Comparison of ENCODE assay signal across 8 mouse cellular contexts in the genomic region with DNA sequence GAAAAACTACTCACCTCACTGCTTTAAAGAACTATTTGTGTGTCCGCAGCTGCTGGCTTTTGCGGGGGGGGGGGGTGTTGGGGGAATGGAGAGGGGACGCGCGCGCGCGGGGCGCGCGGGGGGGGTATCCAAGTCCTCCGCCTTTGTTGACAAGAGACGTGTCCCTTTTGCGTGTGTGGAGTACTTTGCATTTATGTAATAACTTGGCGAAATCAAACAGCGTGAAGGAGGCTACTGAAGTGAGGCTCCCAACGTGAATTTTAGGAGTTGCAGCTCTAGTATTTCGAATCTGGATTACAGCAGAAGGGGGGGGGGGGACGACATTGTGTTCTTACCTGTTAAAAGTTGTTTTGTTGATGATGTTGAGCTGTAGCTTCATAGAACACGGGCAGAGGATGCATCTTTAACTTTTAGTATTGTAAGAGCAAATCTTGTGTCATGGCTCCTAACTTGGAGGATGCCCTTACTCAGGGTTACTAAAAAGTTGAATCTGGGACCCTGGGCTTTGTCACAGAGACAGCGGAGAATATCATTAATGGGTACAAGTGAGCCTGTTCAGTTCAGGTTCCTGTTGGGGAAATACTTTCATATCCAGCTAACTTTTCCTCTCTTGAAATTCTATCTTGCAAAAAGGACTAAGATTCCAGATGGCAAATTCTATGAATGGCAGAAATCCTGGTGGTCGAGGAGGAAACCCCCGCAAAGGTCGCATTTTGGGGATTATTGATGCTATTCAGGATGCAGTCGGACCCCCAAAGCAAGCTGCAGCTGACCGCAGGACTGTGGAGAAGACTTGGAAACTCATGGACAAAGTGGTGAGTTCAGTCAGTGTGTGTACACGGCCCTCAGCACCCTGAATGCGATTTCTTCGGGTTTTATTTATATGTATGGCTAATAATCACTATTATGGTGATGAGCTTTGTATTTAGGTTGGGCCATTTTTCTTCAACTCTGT. TPM values are rescaled to one million over a fixed set of nuclear protein-coding genes. Genes with fewer than 3 reads are reported as not detected.
DNase-seq lines count a peak whose midpoint lies in the region; ATAC-seq and TF ChIP-seq lines count a peak whose summit lies in the region.

No protein-coding gene starts in this region.

- no peaks in the 10 kb centered on the region for H3K9me3 ChIP-seq in CH12.LX (replicated peaks; ENCODE audit: low read length)
- no peaks in the 10 kb centered on the region for H3K9me3 ChIP-seq in limb, embryonic 14.5 days (ENCODE audit: control insufficient read depth, low read length)

- H3K79me2 ChIP-seq in heart, adult 2 months (replicated peaks; ENCODE audit: control insufficient read depth, insufficient read depth, low read length), result peaks cover 1% of the 10 kb centered on the region
- no peaks in the 10 kb centered on the region for H3K79me2 ChIP-seq in CH12.LX (replicated peaks; ENCODE audit: control insufficient read depth, extremely low read depth, insufficient read depth, poor library complexity, severe bottlenecking)

- intact Hi-C loops in heart, adult 2 months (cut with DNase I), result loop anchor here (5.0 kb wide), 3 partner anchors 45 to 150 kb away; no protein-coding TSS in a partner anchor

- DNase-seq in heart, adult 2 months, result no peak
- no peak for DNase-seq in heart, adult 8-10 months (ENCODE audit: low spot score)
- DNase-seq in CH12.LX (ENCODE audit: extremely low read depth), result no peak
- no peak for DNase-seq in limb, embryonic 14.5 days (ENCODE audit: low spot score)
- DNase-seq in splenic B cell, adult 2 months (ENCODE audit: low read depth, low spot score), result peak; percentile 50
- no peak for DNase-seq in B cell, adult 2 months
- DNase-seq in adrenal gland, postnatal 36 days, result no peak

- H3K36me3 ChIP-seq in heart, adult 2 months (ENCODE audit: control insufficient read depth, insufficient read depth, low read length), result peaks cover 46% of the 10 kb centered on the region
- H3K36me3 ChIP-seq in CH12.LX (replicated peaks in 1 of 2; ENCODE audit: control insufficient read depth in 1 of 2, insufficient read depth in 1 of 2, low read length in 1 of 2), result peaks cover 0 to 11% of the 10 kb centered on the region in 2 experiments
- H3K36me3 ChIP-seq in limb, embryonic 14.5 days (ENCODE audit: control insufficient read depth, insufficient read depth, low read length), result peaks cover 7% of the 10 kb centered on the region
- peaks cover 7% of the 10 kb centered on the region for H3K36me3 ChIP-seq in splenic B cell, adult 2 months (ENCODE audit: control insufficient read depth, insufficient read depth, low read length, poor library complexity, severe bottlenecking)

- TF ChIP-seq POLR2A in heart, adult 2 months (IDR thresholded peaks at IDR 0.05; ENCODE audit: insufficient read depth, low read depth, low read length), result no peak
- no peak for TF ChIP-seq POLR2A in CH12.LX (IDR thresholded peaks at IDR 0.05; ENCODE audit: low read depth, low read length)
- TF ChIP-seq POLR2A in embryonic fibroblast, embryonic 13.5 days (IDR thresholded peaks at IDR 0.05; ENCODE audit: low read depth, low read length), result no peak; the same call in 1 of the 2 replicates
- no peak for TF ChIP-seq POLR2A in limb, embryonic 14.5 days (IDR thresholded peaks at IDR 0.05; ENCODE audit: borderline replicate concordance, extremely low read depth, insufficient read depth, insufficient read length)

- in situ Hi-C loops in CH12.LX (cut with MboI; ENCODE audit: low pct_ligation_motif_present, low pct_unique_long_range_greater_than_20kb, low sequenced_read_pairs), result no loop called here

- 21% methylated on average over 29 of the region's 29 CpGs for WGBS in heart, adult 2 months
- WGBS in limb, embryonic 14.5 days, result 13% methylated on average over 29 of the region's 29 CpGs

- H3K9ac ChIP-seq in heart, adult 2 months (ENCODE audit: low read depth, low read length), result peak overlapping the region; percentile 90
- H3K9ac ChIP-seq in CH12.LX (ENCODE audit: insufficient read depth, low read depth), result peak overlapping the region; percentile 61
- peak overlapping the region; percentile 94 for H3K9ac ChIP-seq in limb, embryonic 14.5 days (ENCODE audit: low read depth, low read length, severe bottlenecking)

- dilution Hi-C loops in CH12.LX (cut with MboI; ENCODE audit: extremely low pct_ligation_motif_present, extremely low pct_unique_long_range_greater_than_20kb, low sequenced_read_pairs), result no loop called here

- peak overlapping the region; percentile 99 for H3K27ac ChIP-seq in heart, adult 2 months
- no peak overlapping the region for H3K27ac ChIP-seq in CH12.LX (ENCODE audit: insufficient read depth, low read depth)
- H3K27ac ChIP-seq in embryonic fibroblast, embryonic 13.5 days (ENCODE audit: insufficient read depth, low read length), result 0 out of 2 replicates have a peak overlapping the region, but pooled peaks have one; percentile 41
- H3K27ac ChIP-seq in limb, embryonic 14.5 days (replicated peaks; ENCODE audit: low read depth, low read length), result peak overlapping the region; percentile 95

- TF ChIP-seq EP300 in heart, adult 2 months (IDR thresholded peaks at IDR 0.05; ENCODE audit: insufficient read depth, low read depth, low read length), result no peak
- no peak for TF ChIP-seq EP300 in CH12.LX (IDR thresholded peaks at IDR 0.05; ENCODE audit: low read length)

- no peak for TF ChIP-seq CTCF in heart, adult 2 months (IDR thresholded peaks at IDR 0.05)
- TF ChIP-seq CTCF in CH12.LX (conservative IDR thresholded peaks at IDR 0.05 in 1 of 2, IDR thresholded peaks at IDR 0.05 in 1 of 2; ENCODE audit: low read depth in 2 of 2, low read length in 2 of 2), result no peak
- no peak for TF ChIP-seq CTCF in embryonic fibroblast, embryonic 13.5 days (IDR thresholded peaks at IDR 0.05; ENCODE audit: borderline replicate concordance, insufficient read depth, low read length)

- H3K27me3 ChIP-seq in heart, adult 2 months (ENCODE audit: control insufficient read depth, insufficient read depth, low read length), result no peaks in the 10 kb centered on the region
- H3K27me3 ChIP-seq in CH12.LX (replicated peaks), result no peaks in the 10 kb centered on the region
- no peaks in the 10 kb centered on the region for H3K27me3 ChIP-seq in limb, embryonic 14.5 days (ENCODE audit: control insufficient read depth, insufficient read depth, low read length)
- no peaks in the 10 kb centered on the region for H3K27me3 ChIP-seq in splenic B cell, adult 2 months (ENCODE audit: control insufficient read depth, insufficient read depth, low read length, poor library complexity, severe bottlenecking)

- no peak for ATAC-seq in limb, embryonic 14.5 days (ENCODE audit: low FRiP score, low read depth)

- no peak for TF ChIP-seq RAD21 in CH12.LX (IDR thresholded peaks at IDR 0.05; ENCODE audit: low read depth, low read length)

- peaks cover 8% of the 10 kb centered on the region for H3K4me1 ChIP-seq in heart, adult 2 months (ENCODE audit: control insufficient read depth, insufficient read depth, low read length)
- peaks cover 8 to 64% of the 10 kb centered on the region in 2 experiments for H3K4me1 ChIP-seq in CH12.LX (ENCODE audit: control insufficient read depth in 1 of 2, insufficient read depth in 2 of 2)
- peaks cover 4% of the 10 kb centered on the region for H3K4me1 ChIP-seq in embryonic fibroblast, embryonic 13.5 days (ENCODE audit: control insufficient read depth, insufficient read depth, low read length)
- peaks cover 30% of the 10 kb centered on the region for H3K4me1 ChIP-seq in limb, embryonic 14.5 days (ENCODE audit: control insufficient read depth, insufficient read depth, low read length)

- peak overlapping the region; percentile 100 for H3K4me3 ChIP-seq in heart, adult 2 months
- H3K4me3 ChIP-seq in CH12.LX (replicated peaks in 1 of 3; ENCODE audit: low read depth in 2 of 3, low read length in 2 of 3, poor library complexity in 1 of 3), result peak overlapping the region; percentile 81 to 94 (median 87)
- H3K4me3 ChIP-seq in embryonic fibroblast, embryonic 13.5 days (ENCODE audit: insufficient read depth, low read length), result peak overlapping the region; percentile 81
- H3K4me3 ChIP-seq in limb, embryonic 14.5 days (replicated peaks; ENCODE audit: low read length), result peak overlapping the region; percentile 89

- peak overlapping the region; percentile 75 for H3K4me2 ChIP-seq in CH12.LX (ENCODE audit: insufficient read depth, low read depth, poor library complexity, severe bottlenecking)
- peak overlapping the region; percentile 61 for H3K4me2 ChIP-seq in limb, embryonic 14.5 days (replicated peaks; ENCODE audit: low read depth, low read length, severe bottlenecking)

TF ChIP-seq in CH12.LX, 34 proteins besides CTCF, POLR2A, EP300 and RAD21:
- TF ChIP-seq JUND (conservative IDR thresholded peaks at IDR 0.05; ENCODE audit: low read depth, low read length) (no peak), CHD1 (IDR thresholded peaks at IDR 0.05; ENCODE audit: low read depth, low read length) (no peak), SIN3A (IDR thresholded peaks at IDR 0.05; ENCODE audit: low read length) (0 out of 2 replicates have a peak, but pooled peaks have one; percentile 6), NELFE (IDR thresholded peaks at IDR 0.05; ENCODE audit: low read depth, low read length) (no peak)

RNA-seq across cellular contexts. Expression of a gene that starts 1.6 kb away (rescaled TPM):
- 10 to 100 TPM; 13.6 to 14.0 TPM for total RNA-seq in heart, adult 2 months (2021)
- 7.5 and 9.8 TPM in 2 replicates for polyA plus RNA-seq in heart, adult 2 months (2012; rRNA removed)
- total RNA-seq in heart, adult 8-10 months (2022), result 10 to 100 TPM; 11.4 to 14.4 (median 12.7) TPM
- 3.5 and 3.8 TPM in 2 replicates for total RNA-seq in CH12.LX (2012; rRNA removed)
- 5.4 and 6.3 TPM in 2 replicates for total RNA-seq in CH12.LX (2014; rRNA removed)
- 16.5 and 18.9 TPM in 2 replicates for polyA plus RNA-seq in CH12.LX (2012; ENCODE audit: insufficient read length, low read depth)
- polyA plus RNA-seq in embryonic fibroblast, embryonic 13.5 days (2011; ENCODE audit: insufficient read length, low read depth, missing spikeins), result 26.5 and 34.1 TPM in 2 replicates
- polyA plus RNA-seq in limb, embryonic 14.5 days (2012; rRNA removed), result 23.7 and 28.4 TPM in 2 replicates
- polyA plus RNA-seq in limb, embryonic 14.5 days (2014; fragmentation: Nextera tagmentation; extraction: Ambion mirVana), result 16.9 and 17.5 TPM in 2 replicates
- total RNA-seq in adrenal gland, postnatal 36 days (2021), result 10 to 100 TPM; 28.3 to 59.7 TPM
